Mouse (Mus musculus): ENCODE measurements around the gene Lysmd2.
"Not testable (repeated sequence)": the region's sequence is repeated elsewhere in the genome, so short reads cannot be mapped to it uniquely, and the experiment has no call there.

The Lysmd2 gene

DNA sequence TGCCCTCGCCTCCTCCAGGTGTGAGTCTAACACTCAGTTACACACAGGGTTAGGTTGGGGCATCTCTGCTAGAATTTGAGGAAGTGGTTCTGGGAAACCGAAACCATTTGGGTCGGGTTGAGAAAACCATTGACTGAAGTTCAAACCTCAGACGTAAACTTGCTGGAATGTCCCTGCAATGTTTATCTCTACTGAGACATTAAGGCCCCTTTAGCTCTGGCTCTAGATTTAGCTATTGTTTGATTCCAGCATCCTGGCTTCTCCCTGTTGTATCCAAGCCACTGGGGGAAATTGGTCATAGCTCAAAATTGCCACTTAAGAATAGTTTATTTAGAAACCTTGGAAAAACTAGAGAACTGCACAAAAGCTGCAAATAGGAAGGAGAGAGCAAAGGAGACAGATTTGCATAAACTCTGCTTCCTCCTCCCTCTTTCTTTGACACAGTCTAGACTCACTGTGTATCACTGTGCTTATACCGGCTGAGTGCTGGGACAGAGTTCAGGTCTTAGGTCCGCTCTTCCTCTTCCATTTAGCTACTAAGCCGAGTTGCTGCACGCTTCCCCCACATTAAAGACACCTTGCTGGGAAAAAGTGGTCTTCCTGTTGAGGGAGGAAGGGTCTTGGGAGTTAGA is 5.4 kb downstream of the Lysmd2 start:
- no peak for DNase-seq

DNA sequence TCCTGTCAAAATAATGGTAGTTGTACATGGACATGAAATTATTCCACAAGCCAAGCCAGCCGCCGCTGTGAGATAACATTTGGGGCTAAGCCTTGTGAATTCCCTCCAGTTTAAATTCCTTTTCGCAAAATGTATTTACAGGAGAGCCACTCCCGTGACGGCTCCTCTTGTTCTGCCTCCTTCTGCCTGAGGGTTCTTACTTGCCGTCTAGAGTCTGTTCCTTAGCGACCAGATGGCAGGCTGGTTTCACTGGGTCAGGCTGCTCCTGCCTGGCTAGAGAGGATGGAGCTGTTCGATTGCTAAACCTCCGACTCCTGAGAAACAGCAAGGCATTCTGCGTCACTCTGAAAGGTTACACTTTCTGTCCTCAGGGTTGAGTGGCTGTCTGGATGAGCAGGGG is 6.6 kb downstream of the Lysmd2 start:
- peak; percentile 36 to 41 for DNase-seq

DNA sequence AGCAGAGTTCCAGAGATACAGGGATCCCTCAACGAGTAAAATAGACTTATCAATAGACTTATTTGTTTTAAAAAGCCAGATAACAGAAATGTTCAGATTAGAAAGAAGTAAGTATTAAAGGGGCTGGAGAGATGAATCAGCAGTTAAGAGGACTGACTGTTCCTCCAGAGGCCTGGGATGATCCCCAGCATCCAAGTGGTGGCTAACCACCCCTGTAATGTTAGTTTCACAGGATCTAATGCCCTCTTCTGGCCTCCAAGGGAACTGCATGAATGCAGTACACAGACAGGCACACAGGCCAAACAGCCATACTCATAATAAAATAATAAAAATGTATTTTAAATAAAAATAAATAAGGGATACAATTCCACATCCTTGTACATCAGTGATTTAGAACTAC is 7.4 kb downstream of the Lysmd2 start:
- peak; percentile 44 to 74 for DNase-seq

DNA sequence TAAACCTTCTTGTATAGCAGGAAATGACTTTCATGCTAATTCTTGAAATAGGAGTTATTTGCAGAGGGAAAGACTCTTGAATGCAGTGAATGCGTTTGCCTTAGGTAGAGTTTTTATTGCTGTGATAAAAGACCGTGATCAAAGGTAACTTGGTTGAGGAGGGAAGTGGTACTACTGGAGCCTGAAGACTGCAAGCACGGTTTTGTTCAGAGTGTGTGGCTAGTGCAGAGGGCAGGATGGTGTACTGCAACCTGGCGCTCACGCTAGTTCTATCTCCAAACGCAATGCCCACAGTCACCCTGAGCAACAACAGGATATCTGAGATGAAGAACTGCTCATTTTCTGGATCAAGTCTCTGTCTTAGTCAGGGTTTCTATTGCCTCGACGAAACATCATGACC is 8.1 kb downstream of the Lysmd2 start:
- DNase-seq, result no peak

DNA sequence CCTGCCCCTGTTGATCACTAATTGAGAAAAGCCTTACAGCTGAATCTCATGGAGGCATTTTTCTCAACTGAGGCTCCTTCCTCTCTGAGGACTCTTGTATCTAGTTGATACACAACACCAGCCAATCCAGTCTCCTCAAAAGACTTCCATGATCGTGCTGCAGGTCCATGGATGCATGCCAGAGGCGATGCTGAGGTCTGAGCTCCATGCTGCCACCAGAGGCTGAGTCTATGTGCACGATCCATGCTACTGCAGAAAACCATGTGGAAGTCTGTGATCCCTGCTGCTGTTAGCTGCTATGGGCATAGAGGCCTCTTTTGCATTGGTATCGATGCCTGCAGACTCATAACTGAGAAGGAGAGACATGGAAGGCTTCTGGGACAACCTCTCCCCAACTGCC is 8.7 kb downstream of the Lysmd2 start:
- peak; percentile 32 to 46 for DNase-seq

DNA sequence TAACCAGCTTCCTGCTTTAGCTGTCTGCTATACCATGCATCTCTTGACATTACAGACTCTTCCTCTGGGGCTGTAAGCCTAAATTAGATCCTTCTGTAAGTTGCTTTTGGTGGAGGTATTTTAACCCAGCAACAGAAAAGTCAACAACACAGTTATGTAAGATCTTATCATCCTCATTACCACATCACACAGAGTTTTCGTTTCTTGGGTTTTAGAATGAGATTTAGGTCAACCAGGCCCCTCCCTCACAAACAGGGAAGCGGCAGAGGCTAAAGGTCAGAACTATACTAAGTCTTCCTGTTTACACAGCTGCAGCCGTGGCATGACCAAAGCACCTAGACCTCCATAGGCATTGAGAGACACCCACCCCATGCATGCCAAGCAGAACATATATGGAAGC is 19.9 kb downstream of the Lysmd2 start:
- DNase-seq, result no peak

DNA sequence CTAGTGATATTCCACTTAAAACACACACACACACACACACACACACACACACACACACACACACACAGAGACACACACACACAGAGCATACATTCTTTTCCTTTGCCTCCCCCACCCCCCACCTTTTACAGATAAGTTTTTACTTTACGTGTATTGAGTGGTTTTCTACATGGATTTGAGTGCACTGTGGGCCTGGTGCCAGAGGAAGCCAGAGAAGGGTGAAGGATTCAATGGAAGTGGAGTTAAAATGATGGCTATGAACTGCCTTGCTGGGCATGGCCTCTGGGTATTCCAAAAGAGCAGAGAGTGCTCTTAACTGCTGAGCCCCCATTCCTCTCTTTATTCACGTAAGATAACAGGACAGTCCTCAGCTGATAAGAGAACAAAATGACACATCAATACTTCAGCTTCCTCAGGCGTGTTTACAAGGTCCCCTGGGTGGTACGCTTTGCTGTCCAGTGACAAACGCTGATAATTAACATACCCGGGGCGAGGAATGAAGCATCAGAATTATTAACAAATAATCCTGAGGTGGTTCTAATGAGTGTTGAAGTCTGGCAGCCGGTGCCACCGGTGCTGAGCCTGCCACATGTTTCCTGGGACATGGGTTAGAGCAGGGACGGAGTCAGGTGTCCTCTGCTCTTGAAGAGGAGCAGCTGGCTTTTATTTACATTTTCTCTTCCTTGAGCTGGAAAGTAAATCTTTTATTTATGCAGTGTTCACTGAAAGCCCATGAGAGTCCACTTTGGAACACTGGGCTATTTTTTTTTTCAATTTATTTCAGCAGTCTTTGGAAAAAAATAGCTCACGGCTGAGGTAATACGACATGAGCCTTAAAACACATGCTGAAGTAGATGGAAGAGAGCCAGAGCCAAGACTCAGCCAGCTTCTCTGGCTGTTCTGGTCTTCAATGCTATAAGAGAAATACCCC is 28.7 kb downstream of the Lysmd2 start:
- no peak for DNase-seq

DNA sequence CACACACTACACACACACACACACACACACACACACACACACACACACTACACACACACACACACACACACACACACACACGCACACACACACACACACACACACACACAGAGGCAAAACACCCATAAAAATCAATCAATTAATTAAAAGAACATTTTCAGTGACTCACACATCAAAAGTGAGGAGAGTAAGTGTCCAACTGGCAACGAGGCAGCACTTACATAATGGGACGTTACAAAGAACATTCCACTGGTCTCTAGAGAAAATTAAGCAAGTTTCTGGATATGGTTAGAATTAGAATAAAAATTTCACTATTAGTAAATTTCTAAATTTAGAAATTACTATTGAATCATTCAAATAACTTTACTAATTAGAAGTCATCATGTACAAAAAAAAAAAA is 30.9 kb downstream of the Lysmd2 start:
- not testable (repeated sequence) for DNase-seq

DNA sequence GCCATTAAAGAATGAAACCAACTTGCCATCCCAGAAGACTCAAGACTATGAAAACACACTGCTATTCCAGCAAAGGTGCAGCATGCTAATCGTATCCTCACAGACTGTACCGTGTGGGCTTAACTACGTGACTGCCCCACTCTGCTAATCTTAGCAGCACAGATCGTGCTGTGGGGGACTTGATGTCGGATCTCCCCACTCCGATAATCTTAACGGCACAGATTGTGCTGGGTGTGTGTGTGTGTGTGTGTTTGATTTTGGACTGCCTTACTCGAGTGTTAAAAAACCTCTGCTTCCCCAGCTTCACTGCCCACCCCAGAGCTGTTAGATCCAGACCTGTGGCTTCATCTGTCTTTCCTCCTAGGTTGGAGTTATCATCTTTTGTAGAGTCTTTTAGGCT is 35.4 kb downstream of the Lysmd2 start:
- no peak for DNase-seq

DNA sequence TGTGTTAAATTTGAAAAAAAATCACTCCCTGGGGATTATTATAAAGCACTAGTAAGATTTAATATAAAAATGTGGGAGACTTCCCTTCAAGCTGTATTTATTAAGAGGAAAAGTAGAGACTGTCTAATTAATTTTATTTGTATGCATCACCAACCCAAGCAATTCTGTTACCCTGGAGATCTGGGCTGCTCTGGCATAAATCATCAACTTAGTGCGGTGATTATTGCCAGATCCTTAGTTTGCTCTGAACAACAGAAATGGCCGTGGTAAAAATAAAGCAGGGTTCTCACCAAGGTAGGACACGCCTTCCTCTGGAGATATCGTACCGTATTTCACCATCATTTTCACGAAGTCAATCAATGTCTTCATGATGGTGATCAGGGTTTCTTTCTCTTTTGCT is 39.8 kb downstream of the Lysmd2 start:
- DNase-seq, result no peak

DNA sequence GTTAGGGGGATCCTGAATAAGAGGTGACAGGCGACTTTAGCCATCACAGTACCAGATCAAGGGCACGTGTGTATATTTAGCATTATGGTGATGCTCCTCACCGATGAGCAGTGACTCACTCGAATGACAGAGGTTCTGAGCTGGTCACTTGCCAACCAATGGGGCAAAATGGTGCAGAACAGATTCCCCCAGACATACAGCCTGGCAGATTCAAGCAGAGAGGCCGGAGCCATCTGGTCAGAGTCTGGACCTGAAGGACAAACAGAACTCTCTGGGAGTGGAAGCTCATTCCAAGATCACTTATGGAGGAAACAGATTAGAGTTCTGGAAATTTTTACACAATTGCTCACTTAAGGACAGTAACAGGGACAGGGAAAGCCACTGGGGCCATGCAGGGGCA is 41.1 kb downstream of the Lysmd2 start:
- peak; percentile 70 to 73 for DNase-seq

DNA sequence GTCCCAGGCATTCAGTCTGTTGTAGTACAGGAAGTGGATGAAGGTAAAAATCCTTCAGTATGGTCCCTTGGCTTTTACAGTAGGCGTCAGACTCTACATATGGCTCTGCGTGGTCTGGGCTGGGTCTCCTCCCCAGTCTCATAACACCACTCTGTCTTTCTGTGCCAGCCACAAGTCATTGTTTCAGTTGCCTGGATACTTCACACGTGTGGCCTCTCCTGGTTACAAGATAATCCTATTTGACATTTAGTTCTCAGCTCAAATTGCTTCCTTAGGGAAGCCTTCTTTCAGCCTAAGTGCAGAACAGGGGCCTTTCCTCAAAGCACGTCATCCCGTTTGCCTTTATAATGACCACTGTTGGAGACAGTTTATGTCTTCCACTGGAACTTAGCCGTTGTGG is 47.2 kb downstream of the Lysmd2 start:
- DNase-seq, result no peak

DNA sequence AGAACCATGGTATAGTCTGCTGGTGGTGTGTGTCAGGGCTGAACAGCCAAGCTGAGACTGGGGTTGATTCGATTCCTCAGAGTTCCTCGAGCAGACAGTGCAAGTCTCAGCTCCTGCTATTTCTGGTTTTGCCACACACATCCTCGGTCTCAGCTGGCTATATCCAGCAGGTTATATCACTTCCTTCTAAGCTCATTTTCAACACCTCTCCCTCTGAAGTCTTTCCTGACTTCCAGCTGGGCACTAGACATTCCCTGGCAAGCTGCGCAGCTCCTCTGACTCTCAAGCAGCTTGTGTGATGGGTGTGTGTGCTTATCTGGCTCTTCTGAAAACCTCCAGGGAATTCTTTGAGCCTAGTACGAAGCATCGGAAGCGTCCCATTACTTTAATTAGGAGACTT is 50.7 kb downstream of the Lysmd2 start:
- DNase-seq, result no peak

DNA sequence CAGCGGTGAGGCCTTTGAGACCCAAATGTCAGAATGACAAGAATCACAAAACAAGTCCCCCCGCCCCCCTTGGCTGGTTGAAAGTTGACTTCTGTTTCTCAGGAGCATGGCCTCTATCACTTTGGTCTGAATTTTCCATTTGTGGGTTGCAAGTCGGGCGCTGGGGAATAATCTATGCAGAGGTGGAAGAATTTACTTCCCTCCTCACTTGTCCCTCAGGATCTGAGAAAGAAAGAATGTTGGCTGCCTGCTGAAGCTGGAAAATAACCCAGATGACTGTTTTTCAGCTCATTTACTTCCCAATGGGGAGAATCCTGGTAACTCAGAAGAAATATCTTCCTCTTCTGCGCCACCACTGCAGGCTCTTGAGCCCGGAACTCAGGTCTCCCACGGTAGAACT is 52.8 kb downstream of the Lysmd2 start:
- no peak for DNase-seq

DNA sequence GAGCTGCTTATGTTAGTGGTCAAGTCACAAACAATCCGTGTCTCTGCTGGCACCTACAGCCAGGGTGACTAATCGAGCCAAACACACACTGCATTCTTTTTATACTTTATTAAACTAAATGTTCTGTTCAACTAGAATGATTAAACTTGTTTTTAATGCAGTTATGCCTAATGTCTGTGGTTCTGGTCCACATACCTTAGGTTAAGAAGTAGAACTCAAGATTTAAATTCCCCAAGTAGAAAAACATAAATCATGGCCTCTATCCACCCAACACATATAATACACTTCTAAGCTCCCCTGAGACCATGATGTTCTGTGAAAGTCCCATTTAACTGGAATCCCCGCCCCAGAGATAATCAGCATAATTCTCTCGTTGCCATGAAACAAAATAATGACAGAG is 54.1 kb downstream of the Lysmd2 start:
- DNase-seq, result no peak

DNA sequence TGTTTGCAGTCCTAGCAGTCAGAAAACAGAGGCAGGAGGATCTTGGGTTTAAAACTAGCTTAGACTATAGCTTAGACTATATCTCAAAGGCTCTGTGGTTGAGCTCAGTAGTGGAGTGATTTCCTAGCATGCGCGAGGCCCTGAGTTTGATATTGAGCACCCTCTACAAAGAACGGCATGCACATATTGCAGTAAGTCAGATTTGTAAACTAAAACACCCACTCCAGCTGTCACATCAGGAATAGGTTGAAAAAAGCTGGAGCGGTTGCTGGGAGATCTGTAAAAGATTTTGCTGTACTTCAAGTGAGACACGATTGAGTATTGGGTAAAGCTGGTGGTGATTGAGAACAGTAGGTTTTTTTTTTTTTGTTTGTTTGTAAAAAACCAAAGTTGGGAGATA is 55.1 kb downstream of the Lysmd2 start:
- DNase-seq, result no peak

DNA sequence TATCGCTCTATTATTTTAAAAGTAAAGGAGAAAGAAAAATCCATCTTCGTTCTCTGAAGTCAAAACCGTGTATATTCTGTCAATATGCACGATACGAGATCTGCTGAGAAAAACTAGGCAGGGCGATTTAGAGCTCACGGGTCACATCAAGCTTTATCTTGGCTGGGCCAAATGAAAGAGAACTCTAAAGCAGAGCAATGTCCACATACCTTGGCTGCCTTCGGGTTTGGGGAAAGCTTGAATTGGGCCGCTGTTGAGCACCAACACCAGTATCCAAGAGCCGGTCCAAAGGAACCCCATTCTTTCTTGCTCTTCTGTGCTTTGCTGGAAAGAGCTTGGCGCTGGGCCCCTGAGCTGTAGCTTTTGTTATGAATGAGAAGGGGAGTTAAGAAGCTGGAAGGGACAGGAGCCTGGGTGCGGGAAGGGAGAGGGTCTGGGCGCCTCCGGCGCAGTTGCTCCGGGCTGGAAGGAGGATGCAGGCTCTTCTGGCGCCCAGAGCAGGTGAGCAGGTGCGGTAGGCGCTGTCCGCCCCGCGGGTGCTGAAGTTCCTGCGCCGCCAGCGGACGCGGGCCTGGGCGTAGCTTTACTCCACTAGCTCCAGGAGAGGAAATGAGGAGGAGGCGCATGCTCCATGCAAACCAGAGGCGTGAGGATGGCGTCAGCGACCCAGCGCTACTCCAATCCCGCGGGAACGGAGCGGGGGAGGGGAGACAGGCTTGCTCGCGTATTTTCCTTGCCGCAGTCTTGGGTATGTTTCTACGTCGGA is 58.1 kb downstream of the Lysmd2 start, which contains the start of gene Scg3:
Scg3 (minus strand) TSS at position 631 of the 766 bp plus-strand sequence.
- peak; percentile 98 to 99 for DNase-seq

DNA sequence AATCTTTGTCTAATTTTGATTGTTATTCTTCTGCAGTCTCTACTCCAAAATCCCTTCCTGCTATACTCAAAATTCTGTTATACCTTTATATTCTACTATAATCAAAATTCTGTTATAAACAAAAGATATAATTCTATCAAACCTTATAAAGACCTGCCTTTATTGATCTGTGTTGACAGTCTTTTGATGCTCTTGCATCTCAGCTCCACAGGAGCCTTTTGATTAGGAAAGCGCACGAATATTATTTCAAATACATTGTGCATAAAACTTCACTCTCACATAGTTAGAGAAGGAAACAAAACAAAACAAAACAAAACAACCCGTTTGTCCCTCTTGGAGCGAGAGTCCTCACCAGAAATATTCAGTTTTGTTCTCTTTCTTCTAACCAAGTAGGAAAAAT is 58.8 kb downstream of the Lysmd2 start:
- DNase-seq, result no peak

DNA sequence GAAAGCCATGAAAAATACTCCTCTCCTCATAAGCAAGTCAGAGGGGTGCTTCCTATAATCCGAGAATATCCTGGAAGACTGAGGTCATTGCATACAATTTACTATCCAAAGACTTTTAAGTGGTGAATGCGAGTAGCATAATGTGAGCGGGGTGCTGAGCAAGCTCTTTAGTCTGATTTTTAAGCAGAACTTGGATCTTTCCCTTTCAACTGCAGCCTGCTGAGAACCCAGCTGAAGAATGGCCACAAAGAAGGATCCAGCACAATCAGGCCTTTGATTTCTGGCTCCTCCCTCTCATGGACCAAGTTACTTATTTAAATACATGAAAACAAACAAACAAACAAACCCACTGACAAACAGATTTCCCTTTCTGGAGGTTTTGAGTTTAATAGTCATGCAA is 59.2 kb downstream of the Lysmd2 start:
- DNase-seq, result peak; percentile 12 to 38

All from cerebellum, postnatal 14 days (tissue).